Mouse (Mus musculus): ENCODE measurements at regions not wholly inside any gene's neighbourhood (a gene's known extent, or its start where the extent isn't known, plus 50 kb on each side); places are given as distances from the start of the nearest gene placed in this dataset.

DNA sequence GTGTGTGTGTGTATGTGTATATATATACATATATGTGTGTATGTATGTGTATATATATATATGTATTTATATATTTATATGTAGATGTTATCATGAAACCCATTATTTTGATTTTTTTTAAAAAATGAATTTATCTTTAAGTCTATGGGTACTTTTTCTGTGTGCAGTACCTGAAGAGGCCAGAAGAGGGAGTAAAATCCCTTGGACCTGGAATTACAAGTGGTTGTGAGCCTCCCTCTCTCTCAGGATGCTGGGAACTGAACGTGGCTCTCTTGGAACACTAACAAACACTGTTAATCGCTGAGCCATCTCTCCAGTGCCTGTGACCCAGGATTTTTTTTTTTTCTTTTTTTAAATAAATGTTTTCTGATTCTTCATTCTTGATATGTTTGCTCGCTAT is 58.6 kb upstream of the 4931429L15Rik start:
- TF ChIP-seq CTCF (IDR thresholded peaks at IDR 0.05; ENCODE audit: control insufficient read depth, insufficient read depth, insufficient read length) (no peak), USF1 (IDR thresholded peaks at IDR 0.05; ENCODE audit: low read depth) (no peak), MYOG (IDR thresholded peaks at IDR 0.05; ENCODE audit: control insufficient read depth, extremely low read depth, insufficient read length) (no peak)
